Mouse (Mus musculus) effector memory CD4-positive, alpha-beta T cell, adult 7 months (primary cell): Measurements from ENCODE around the gene Krt8. TPM values are rescaled to one million over a fixed set of nuclear protein-coding genes. Genes with fewer than 3 reads are reported as not detected.

Source experiments
- polyA plus RNA-seq: library from polyadenylated mRNA; unstranded; fragments of 100-300 nt; shearing (Covaris generic); gene quantifications from one replicate; pipeline ENCODE4 v1.2.1, GENCODE M21; 2017

The Krt8 gene
- polyA plus RNA-seq, result 0.69 TPM

GRCm38 (mm10) chr15:102004189-102004588 lies at the start of gene Krt8:
Gene Krt8, minus strand, starts transcription at chr15:102004482.

GRCm38 (mm10) chr15:102028040-102028439 lies 23.8 kb upstream of the Krt8 start, which contains the start of gene Krt18:
Gene Krt18, plus strand, starts transcription at chr15:102028180.

GRCm38 (mm10) chr15:101954187-101954586 lies 50.1 kb downstream of the Krt8 start, which contains the start of gene Krt78:
Gene Krt78, minus strand, starts transcription at chr15:101954287.

Other genes starting within 250 kb of the Krt8 start
- not detected for gene Krt72, start 218.0 kb downstream of the Krt8 start, polyA plus RNA-seq
- gene Krt73, start 202.1 kb downstream of the Krt8 start, polyA plus RNA-seq, result 0.17 TPM
- not detected for gene Krt2, start 186.3 kb downstream of the Krt8 start, polyA plus RNA-seq
- gene Krt1, start 153.7 kb downstream of the Krt8 start, polyA plus RNA-seq, result not detected
- not detected for gene Krt77, start 134.8 kb downstream of the Krt8 start, polyA plus RNA-seq
- not detected for gene Krt76, start 111.6 kb downstream of the Krt8 start, polyA plus RNA-seq
- gene Krt4, start 79.7 kb downstream of the Krt8 start, polyA plus RNA-seq, result not detected
- 0.89 TPM for gene Krt79, start 64.2 kb downstream of the Krt8 start, polyA plus RNA-seq
- not detected for gene Krt78, start 50.2 kb downstream of the Krt8 start, polyA plus RNA-seq
- gene Krt18, start 23.7 kb upstream of the Krt8 start, polyA plus RNA-seq, result 0.39 TPM
- gene Eif4b, start 69.3 kb upstream of the Krt8 start, polyA plus RNA-seq, result 80.1 TPM
- gene Tns2, start 95.9 kb upstream of the Krt8 start, polyA plus RNA-seq, result 4.6 TPM
- 46.8 TPM for gene Spryd3, start 131.8 kb upstream of the Krt8 start, polyA plus RNA-seq
- gene Igfbp6, start 139.9 kb upstream of the Krt8 start, polyA plus RNA-seq, result 0.80 TPM
- gene Soat2, start 146.0 kb upstream of the Krt8 start, polyA plus RNA-seq, result 9.5 TPM
- gene Zfp740, start 198.8 kb upstream of the Krt8 start, polyA plus RNA-seq, result 74.4 TPM
- gene Csad, start 200.2 kb upstream of the Krt8 start, polyA plus RNA-seq, result 8.5 TPM
- gene Itgb7, start 227.5 kb upstream of the Krt8 start, polyA plus RNA-seq, result 1,327 TPM